Mouse (Mus musculus): Measurements from ENCODE around the gene Col4a2. TPM values are rescaled to one million over a fixed set of nuclear protein-coding genes. Genes with fewer than 3 reads are reported as not detected.

The Col4a2 gene
- 43.4 and 47.2 TPM in 2 replicates for polyA plus RNA-seq (2015; fragmentation: Nextera tagmentation; extraction: Ambion mirVana)

DNA sequence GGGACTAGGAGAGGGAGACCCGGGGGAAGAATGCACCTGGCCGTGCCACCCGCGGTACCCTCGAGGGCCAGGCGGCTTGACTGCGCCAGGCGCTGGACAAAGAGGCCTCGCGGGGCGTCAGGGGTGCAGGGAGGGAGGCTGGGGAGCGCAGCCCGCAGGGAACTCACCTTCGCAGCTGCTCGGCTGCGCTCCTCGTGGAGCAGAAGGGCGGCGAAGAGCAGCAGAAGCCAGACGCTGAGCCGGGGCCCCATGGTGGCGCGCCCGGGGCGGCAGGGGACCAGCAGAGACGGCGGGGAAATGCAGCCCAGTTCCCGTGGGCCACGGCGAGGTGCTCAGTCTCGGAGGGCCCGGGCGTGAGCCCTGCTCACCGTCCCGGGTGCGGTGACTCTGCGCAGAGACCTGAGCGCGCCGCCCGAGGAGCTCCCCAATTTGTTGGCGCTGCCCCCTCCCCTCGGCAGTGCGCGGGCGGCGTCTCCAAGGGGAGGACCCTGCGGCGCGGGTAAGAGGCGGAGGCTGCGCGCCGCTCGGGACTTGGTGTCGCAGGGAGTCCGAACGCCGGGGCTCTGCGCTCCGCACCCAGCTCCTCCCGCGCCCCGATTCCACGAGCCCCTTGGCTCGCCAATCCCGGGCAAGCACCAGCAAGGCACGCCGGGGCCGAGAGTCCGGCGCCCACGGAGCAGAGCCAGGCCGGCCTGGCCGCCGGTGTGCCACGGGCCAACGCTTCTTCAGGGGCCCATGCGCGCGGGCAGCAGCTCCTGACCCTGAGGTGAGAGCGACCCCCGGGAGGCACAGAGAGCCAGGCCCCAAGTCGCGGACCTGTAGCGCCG, at the start of gene Col4a2, which contains the start of gene Col4a1:
Gene Col4a2 (plus strand): TSS at position 457 of the 827 bp plus-strand sequence.
Gene Col4a1 (minus strand): TSS at position 478 of the 827 bp plus-strand sequence.
- H3K4me1 ChIP-seq (replicated peaks; ENCODE audit: control insufficient read depth, insufficient read depth), result 0 out of 2 replicates have a peak, but pooled peaks cover 3% of the 10 kb centered on the region
- H3K4me3 ChIP-seq (ENCODE audit: low read depth, low read length), result peak within 1 kb of the TSS; percentile 75
- DNase-seq (ENCODE audit: low spot score) (peak; percentile 58), ATAC-seq (ENCODE audit: low FRiP score, low TSS enrichment) (peak; percentile 75)
- H3K9ac ChIP-seq (ENCODE audit: low read length), result peak within 1 kb of the TSS; percentile 93
- under 1% methylated on average over 61 of the region's 87 CpGs for WGBS
- peak within 1 kb of the TSS; percentile 96 for H3K27ac ChIP-seq (replicated peaks)
- H3K27me3 ChIP-seq (ENCODE audit: control insufficient read depth, insufficient read depth, low read length), result no peaks in the 10 kb centered on the region
- no peaks in the 10 kb centered on the region for H3K9me3 ChIP-seq (ENCODE audit: control insufficient read depth, low read length)
- H3K36me3 ChIP-seq (ENCODE audit: control insufficient read depth, insufficient read depth, low read length), result no peaks in the 10 kb centered on the region
- no peak for TF ChIP-seq EP300 (optimal IDR thresholded peaks at IDR 0.05)
- TF ChIP-seq CTCF (IDR thresholded peaks at IDR 0.05; ENCODE audit: low read depth), result peak; percentile 37; the same call in 1 of the 2 replicates
- peak within 1 kb of the TSS; percentile 83 for H3K4me2 ChIP-seq (replicated peaks; ENCODE audit: low read depth)

DNA sequence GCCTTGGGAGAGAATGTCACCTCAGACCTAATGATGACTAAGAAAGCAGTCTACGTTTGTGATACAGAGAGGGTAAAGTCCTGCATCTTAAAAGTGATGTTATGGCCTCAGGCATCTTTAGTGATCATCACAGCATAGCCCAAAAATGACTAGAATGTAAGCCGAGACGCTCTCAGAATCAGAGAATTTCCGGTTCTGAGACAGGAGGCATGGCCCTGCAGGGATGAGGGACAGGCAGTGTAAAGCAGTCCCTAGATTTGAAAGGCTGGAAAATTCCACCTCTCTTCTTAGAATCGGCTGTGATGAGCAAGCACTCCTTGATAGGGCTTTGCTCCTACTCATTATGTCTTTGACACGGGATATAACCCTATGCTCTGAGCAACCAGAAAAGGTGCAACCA, 48.8 kb upstream of the Col4a2 start:
- no peak for ATAC-seq (ENCODE audit: low FRiP score, low TSS enrichment)
- no peaks in the 10 kb centered on the region for H3K27me3 ChIP-seq (ENCODE audit: control insufficient read depth, insufficient read depth, low read length)
- no peaks in the 10 kb centered on the region for H3K36me3 ChIP-seq (ENCODE audit: control insufficient read depth, insufficient read depth, low read length)
- no peak for DNase-seq (ENCODE audit: low spot score)
- TF ChIP-seq CTCF (IDR thresholded peaks at IDR 0.05; ENCODE audit: low read depth), result no peak
- TF ChIP-seq EP300 (optimal IDR thresholded peaks at IDR 0.05), result no peak
- H3K9ac ChIP-seq (ENCODE audit: low read length), result no peak overlapping the region
- WGBS, result 70% methylated on average over 6 of the region's 6 CpGs
- H3K4me2 ChIP-seq (replicated peaks; ENCODE audit: low read depth), result no peak overlapping the region
- no peaks in the 10 kb centered on the region for H3K9me3 ChIP-seq (ENCODE audit: control insufficient read depth, low read length)
- no peak overlapping the region for H3K4me3 ChIP-seq (ENCODE audit: low read depth, low read length)
- peaks cover 3% of the 10 kb centered on the region; the same call in 1 of the 2 replicates for H3K4me1 ChIP-seq (replicated peaks; ENCODE audit: control insufficient read depth, insufficient read depth)
- no peak overlapping the region for H3K27ac ChIP-seq (replicated peaks)

DNA sequence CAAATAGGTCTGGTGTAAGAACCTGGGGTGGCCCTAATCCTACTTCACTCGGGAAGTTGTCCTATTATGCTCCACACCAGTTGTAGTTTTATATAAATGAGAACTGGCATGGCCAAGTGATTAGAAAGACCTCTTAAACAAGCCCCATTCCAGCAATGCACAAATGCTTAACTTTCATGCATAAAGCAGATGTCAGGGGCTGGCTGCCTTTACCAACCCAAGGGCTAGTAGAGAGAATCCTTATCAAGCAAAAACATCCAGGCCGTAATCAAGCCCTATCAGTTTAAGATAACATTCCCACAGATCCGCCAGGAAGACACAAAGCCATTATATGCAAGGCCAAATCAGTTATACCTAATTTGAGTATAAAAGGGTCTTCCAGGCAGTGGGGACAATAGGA, 46.6 kb upstream of the Col4a2 start:
- no peaks in the 10 kb centered on the region for H3K36me3 ChIP-seq (ENCODE audit: control insufficient read depth, insufficient read depth, low read length)
- TF ChIP-seq EP300 (optimal IDR thresholded peaks at IDR 0.05), result no peak
- TF ChIP-seq CTCF (IDR thresholded peaks at IDR 0.05; ENCODE audit: low read depth), result no peak
- H3K4me2 ChIP-seq (replicated peaks; ENCODE audit: low read depth), result no peak overlapping the region
- no peak for DNase-seq (ENCODE audit: low spot score)
- ATAC-seq (ENCODE audit: low FRiP score, low TSS enrichment), result no peak
- no peak overlapping the region for H3K27ac ChIP-seq (replicated peaks)
- no peak overlapping the region for H3K4me3 ChIP-seq (ENCODE audit: low read depth, low read length)
- no peak overlapping the region for H3K9ac ChIP-seq (ENCODE audit: low read length)
- no peaks in the 10 kb centered on the region for H3K9me3 ChIP-seq (ENCODE audit: control insufficient read depth, low read length)
- no peaks in the 10 kb centered on the region for H3K27me3 ChIP-seq (ENCODE audit: control insufficient read depth, insufficient read depth, low read length)
- 73% methylated on average over 3 of the region's 3 CpGs for WGBS
- peaks cover 3% of the 10 kb centered on the region; the same call in 1 of the 2 replicates for H3K4me1 ChIP-seq (replicated peaks; ENCODE audit: control insufficient read depth, insufficient read depth)

DNA sequence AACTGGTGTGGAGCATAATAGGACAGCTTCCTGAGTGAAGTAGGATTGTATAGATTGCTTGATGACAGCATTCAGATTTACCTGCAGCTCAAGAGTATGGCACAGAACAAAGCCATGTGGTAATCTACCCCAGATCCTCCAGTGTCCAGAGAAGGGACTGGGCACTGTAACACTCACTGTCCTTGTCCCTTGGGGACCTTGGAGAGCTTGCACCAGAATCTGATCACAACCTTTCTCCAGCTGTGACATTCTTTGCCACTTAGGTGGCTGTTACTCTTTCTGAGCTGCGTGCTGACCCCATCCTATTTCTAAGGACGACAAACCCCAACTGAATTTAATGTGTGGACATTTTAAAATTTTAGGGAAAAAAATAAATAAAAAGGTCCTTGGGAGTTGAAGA, 46.1 kb upstream of the Col4a2 start:
- DNase-seq (ENCODE audit: low spot score) (no peak), ATAC-seq (ENCODE audit: low FRiP score, low TSS enrichment) (no peak)
- TF ChIP-seq CTCF (IDR thresholded peaks at IDR 0.05; ENCODE audit: low read depth), result no peak
- TF ChIP-seq EP300 (optimal IDR thresholded peaks at IDR 0.05), result no peak
- no peaks in the 10 kb centered on the region for H3K9me3 ChIP-seq (ENCODE audit: control insufficient read depth, low read length)
- H3K4me1 ChIP-seq (replicated peaks; ENCODE audit: control insufficient read depth, insufficient read depth), result peaks cover 3% of the 10 kb centered on the region; the same call in 1 of the 2 replicates
- no peak overlapping the region for H3K4me2 ChIP-seq (replicated peaks; ENCODE audit: low read depth)
- H3K36me3 ChIP-seq (ENCODE audit: control insufficient read depth, insufficient read depth, low read length), result no peaks in the 10 kb centered on the region
- 86% methylated on average over 2 of the region's 2 CpGs for WGBS
- H3K27ac ChIP-seq (replicated peaks), result no peak overlapping the region
- no peak overlapping the region for H3K9ac ChIP-seq (ENCODE audit: low read length)
- no peaks in the 10 kb centered on the region for H3K27me3 ChIP-seq (ENCODE audit: control insufficient read depth, insufficient read depth, low read length)
- no peak overlapping the region for H3K4me3 ChIP-seq (ENCODE audit: low read depth, low read length)

DNA sequence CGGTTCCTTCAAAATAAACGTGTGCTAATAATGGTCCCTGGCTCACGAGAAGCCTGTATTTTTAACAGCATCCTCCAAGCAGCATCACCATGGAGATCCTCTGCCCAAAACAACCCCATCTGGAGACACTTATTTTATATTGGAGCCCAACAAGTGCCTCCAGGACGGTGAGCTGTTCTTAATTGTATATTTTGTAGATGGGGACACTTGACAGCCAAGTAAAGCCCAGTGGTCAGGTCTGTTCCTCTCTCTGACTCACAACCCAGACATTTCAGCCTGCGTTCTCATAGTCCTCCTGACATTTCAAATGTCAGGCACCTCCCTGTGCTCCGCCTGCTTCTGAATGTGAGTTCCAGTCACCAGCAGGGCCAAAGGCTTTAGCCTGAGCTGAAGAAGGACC, 43.9 kb upstream of the Col4a2 start:
- DNase-seq (ENCODE audit: low spot score) (no peak), ATAC-seq (ENCODE audit: low FRiP score, low TSS enrichment) (no peak)
- no peaks in the 10 kb centered on the region for H3K9me3 ChIP-seq (ENCODE audit: control insufficient read depth, low read length)
- H3K27me3 ChIP-seq (ENCODE audit: control insufficient read depth, insufficient read depth, low read length), result no peaks in the 10 kb centered on the region
- no peak overlapping the region for H3K4me3 ChIP-seq (ENCODE audit: low read depth, low read length)
- H3K4me2 ChIP-seq (replicated peaks; ENCODE audit: low read depth), result no peak overlapping the region
- WGBS, result 52% methylated on average over 6 of the region's 6 CpGs
- H3K9ac ChIP-seq (ENCODE audit: low read length), result no peak overlapping the region
- TF ChIP-seq CTCF (IDR thresholded peaks at IDR 0.05; ENCODE audit: low read depth) (no peak), EP300 (optimal IDR thresholded peaks at IDR 0.05) (no peak)
- peaks cover 3% of the 10 kb centered on the region; the same call in 1 of the 2 replicates for H3K4me1 ChIP-seq (replicated peaks; ENCODE audit: control insufficient read depth, insufficient read depth)
- H3K27ac ChIP-seq (replicated peaks), result peak overlapping the region; percentile 35; the same call in 1 of the 2 replicates
- H3K36me3 ChIP-seq (ENCODE audit: control insufficient read depth, insufficient read depth, low read length), result no peaks in the 10 kb centered on the region

DNA sequence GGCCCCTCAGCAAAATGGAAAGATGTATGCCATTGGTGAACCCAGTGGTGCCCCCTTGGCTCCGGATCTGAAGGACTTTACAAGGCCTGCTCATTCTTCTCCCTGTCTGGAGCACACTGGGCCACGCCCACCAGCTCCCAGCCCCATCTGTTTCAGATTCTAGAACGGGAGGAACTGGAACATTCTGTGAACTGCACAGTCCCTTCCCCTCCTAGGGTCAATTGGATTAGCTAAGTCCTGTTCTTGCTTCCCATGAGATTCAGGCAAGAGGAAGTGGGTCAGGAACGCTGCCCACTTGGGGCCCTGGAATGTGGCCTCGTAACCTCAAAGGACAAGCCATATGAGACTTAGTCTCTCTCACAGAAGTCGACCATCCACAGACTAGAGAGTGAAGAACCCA, 41.8 kb upstream of the Col4a2 start:
- 60% methylated on average over 6 of the region's 6 CpGs for WGBS
- H3K36me3 ChIP-seq (ENCODE audit: control insufficient read depth, insufficient read depth, low read length), result no peaks in the 10 kb centered on the region
- TF ChIP-seq CTCF (IDR thresholded peaks at IDR 0.05; ENCODE audit: low read depth) (no peak), EP300 (optimal IDR thresholded peaks at IDR 0.05) (peak; percentile 35)
- no peak overlapping the region for H3K9ac ChIP-seq (ENCODE audit: low read length)
- H3K9me3 ChIP-seq (ENCODE audit: control insufficient read depth, low read length), result no peaks in the 10 kb centered on the region
- H3K27ac ChIP-seq (replicated peaks), result no peak overlapping the region
- no peaks in the 10 kb centered on the region for H3K27me3 ChIP-seq (ENCODE audit: control insufficient read depth, insufficient read depth, low read length)
- H3K4me1 ChIP-seq (replicated peaks; ENCODE audit: control insufficient read depth, insufficient read depth), result no peaks in the 10 kb centered on the region; the same call in 1 of the 2 replicates
- H3K4me2 ChIP-seq (replicated peaks; ENCODE audit: low read depth), result no peak overlapping the region
- DNase-seq (ENCODE audit: low spot score), result no peak
- no peak overlapping the region for H3K4me3 ChIP-seq (ENCODE audit: low read depth, low read length)
- no peak; the same call in 1 of the 2 replicates for ATAC-seq (ENCODE audit: low FRiP score, low TSS enrichment)
